Mouse (Mus musculus) lung, adult 2 months (tissue): ENCODE measurements at regions not wholly inside any gene's neighbourhood (a gene's known extent, or its start where the extent isn't known, plus 50 kb on each side); places are given as distances from the start of the nearest gene placed in this dataset.

Experiments used
- CTCF ChIP-seq: fragments of 200-500 bp; IDR thresholded peaks from 2 replicates; pipeline ENCODE4 v1.5.1; 2011; ENCODE audit warnings: mild to moderate bottlenecking, low read length, control low read depth; ENCODE audit not compliant: insufficient read depth
- POLR2A ChIP-seq: fragments of 200-500 bp; IDR thresholded peaks from 2 replicates; pipeline ENCODE4 v1.6.1; 2011; ENCODE audit warnings: low read depth, mild to moderate bottlenecking, control low read depth, low read length, borderline replicate concordance; ENCODE audit errors: extremely low read depth

GRCm38 (mm10) chr12:58628817-58629216 is 359.7 kb upstream of the Clec14a start:
- no peak for TF ChIP-seq CTCF
- no peak for TF ChIP-seq POLR2A
